Comparison of ENCODE assay signal across 26 mouse cellular contexts in genomic region chr14:119409334-119410050, GRCm38 (mm10).
DNase-seq lines count a peak whose midpoint lies in the region; ATAC-seq lines count a peak whose summit lies in the region.
"Had no signal": no experiment of that assay in that cellular context is flagged by ENCODE, and none has a peak within 500 bp of the region (broad histone marks: within the 10 kb centered on the region; RNA-seq: fewer than 3 reads in every experiment).

No protein-coding gene starts in this region.

- ATAC-seq in hindbrain, embryonic 11.5 days (ENCODE audit: low FRiP score): no peak
- no peak for ATAC-seq in hindbrain, embryonic 14.5 days (ENCODE audit: low FRiP score)
- peak; percentile 63; the same call in 1 of the 2 replicates for ATAC-seq in limb, embryonic 12.5 days (ENCODE audit: insufficient number of reproducible peaks, insufficient read depth, low FRiP score, low TSS enrichment, low read depth)
- ATAC-seq in embryonic facial prominence, embryonic 14.5 days (ENCODE audit: low read depth): peak; percentile 84
- ATAC-seq: CD4-positive, CD25-positive, alpha-beta regulatory T cell, adult 4 months; hindbrain, postnatal 0 days; intestine, embryonic 16.5 days; liver, embryonic 12.5 days had no signal

- no peaks in the 10 kb centered on the region for H3K4me1 ChIP-seq in hindbrain, embryonic 11.5 days (replicated peaks; ENCODE audit: control insufficient read depth, insufficient read depth, low read length)
- H3K4me1 ChIP-seq in hindbrain, embryonic 14.5 days (replicated peaks; ENCODE audit: control insufficient read depth, insufficient read depth, low read length): no peaks in the 10 kb centered on the region
- H3K4me1 ChIP-seq in limb, embryonic 12.5 days (replicated peaks): peaks cover 6% of the 10 kb centered on the region; the same call in 1 of the 2 replicates
- H3K4me1 ChIP-seq in limb, embryonic 10.5 days: no peaks in the 10 kb centered on the region
- no peaks in the 10 kb centered on the region for H3K4me1 ChIP-seq in embryonic facial prominence, embryonic 14.5 days (ENCODE audit: control insufficient read depth, insufficient read depth, low read length)
- H3K4me1 ChIP-seq: forebrain, embryonic 12.5 days; heart, embryonic 10.5 days; liver, embryonic 12.5 days had no signal

- no peak overlapping the region for H3K27ac ChIP-seq in hindbrain, embryonic 11.5 days (ENCODE audit: low read depth, low read length)
- H3K27ac ChIP-seq in hindbrain, embryonic 14.5 days: no peak overlapping the region
- H3K27ac ChIP-seq in limb, embryonic 12.5 days: no peak overlapping the region
- H3K27ac ChIP-seq in limb, embryonic 10.5 days: no peak overlapping the region
- no peak overlapping the region for H3K27ac ChIP-seq in embryonic facial prominence, embryonic 14.5 days (replicated peaks; ENCODE audit: low read depth, low read length)
- H3K27ac ChIP-seq: forebrain, embryonic 12.5 days; heart, embryonic 10.5 days; hindbrain, postnatal 0 days; left cerebral cortex, adult 2 months; liver, embryonic 12.5 days; stomach, postnatal 0 days had no signal

- no peak overlapping the region for H3K4me3 ChIP-seq in hindbrain, embryonic 11.5 days (ENCODE audit: low read depth, low read length)
- no peak overlapping the region for H3K4me3 ChIP-seq in hindbrain, embryonic 14.5 days (replicated peaks; ENCODE audit: low read length)
- no peak overlapping the region for H3K4me3 ChIP-seq in limb, embryonic 12.5 days (replicated peaks)
- no peak overlapping the region for H3K4me3 ChIP-seq in limb, embryonic 10.5 days
- H3K4me3 ChIP-seq in embryonic facial prominence, embryonic 14.5 days (ENCODE audit: low read depth, low read length): no peak overlapping the region
- H3K4me3 ChIP-seq: forebrain, embryonic 12.5 days; heart, embryonic 10.5 days; left cerebral cortex, adult 2 months; liver, embryonic 12.5 days had no signal

- no peak overlapping the region for H3K4me2 ChIP-seq in hindbrain, embryonic 11.5 days (replicated peaks; ENCODE audit: low read depth, low read length)
- H3K4me2 ChIP-seq in hindbrain, embryonic 14.5 days (replicated peaks): no peak overlapping the region
- no peak overlapping the region for H3K4me2 ChIP-seq in limb, embryonic 12.5 days
- no peak overlapping the region for H3K4me2 ChIP-seq in embryonic facial prominence, embryonic 14.5 days (ENCODE audit: low read depth, low read length)
- H3K4me2 ChIP-seq: forebrain, embryonic 12.5 days; liver, embryonic 12.5 days; midbrain, embryonic 11.5 days had no signal

- no peak overlapping the region for H3K9ac ChIP-seq in hindbrain, embryonic 11.5 days (ENCODE audit: low read depth, low read length)
- no peak overlapping the region for H3K9ac ChIP-seq in hindbrain, embryonic 14.5 days
- H3K9ac ChIP-seq in limb, embryonic 12.5 days (replicated peaks): no peak overlapping the region
- H3K9ac ChIP-seq in embryonic facial prominence, embryonic 14.5 days (ENCODE audit: low read depth, low read length): no peak overlapping the region
- H3K9ac ChIP-seq: forebrain, embryonic 12.5 days; liver, embryonic 12.5 days had no signal

- H3K27me3 ChIP-seq in hindbrain, embryonic 11.5 days (ENCODE audit: control insufficient read depth, insufficient read depth, low read length): no peaks in the 10 kb centered on the region
- no peaks in the 10 kb centered on the region for H3K27me3 ChIP-seq in hindbrain, embryonic 14.5 days (ENCODE audit: control insufficient read depth, insufficient read depth, low read length)
- H3K27me3 ChIP-seq in limb, embryonic 12.5 days: no peaks in the 10 kb centered on the region
- H3K27me3 ChIP-seq in limb, embryonic 10.5 days (ENCODE audit: low read depth, poor library complexity, severe bottlenecking): no peaks in the 10 kb centered on the region
- no peaks in the 10 kb centered on the region for H3K27me3 ChIP-seq in embryonic facial prominence, embryonic 14.5 days (replicated peaks; ENCODE audit: control insufficient read depth, insufficient read depth, low read length)
- H3K27me3 ChIP-seq: forebrain, embryonic 12.5 days; liver, embryonic 12.5 days had no signal

- 68% methylated on average over 11 of the region's 11 CpGs for WGBS in hindbrain, embryonic 11.5 days
- 71% methylated on average over 11 of the region's 11 CpGs for WGBS in hindbrain, embryonic 14.5 days
- WGBS in limb, embryonic 12.5 days: 61% methylated on average over 11 of the region's 11 CpGs
- 77% methylated on average over 11 of the region's 11 CpGs for WGBS in limb, embryonic 10.5 days
- WGBS in embryonic facial prominence, embryonic 14.5 days: 44% methylated on average over 11 of the region's 11 CpGs

- no peaks in the 10 kb centered on the region for H3K9me3 ChIP-seq in hindbrain, embryonic 11.5 days (ENCODE audit: control insufficient read depth, low read length)
- no peaks in the 10 kb centered on the region for H3K9me3 ChIP-seq in hindbrain, embryonic 14.5 days (ENCODE audit: control insufficient read depth, low read length)
- H3K9me3 ChIP-seq in limb, embryonic 12.5 days: no peaks in the 10 kb centered on the region
- no peaks in the 10 kb centered on the region for H3K9me3 ChIP-seq in limb, embryonic 10.5 days (replicated peaks)
- no peaks in the 10 kb centered on the region for H3K9me3 ChIP-seq in embryonic facial prominence, embryonic 14.5 days (ENCODE audit: control insufficient read depth, low read length)
- H3K9me3 ChIP-seq: forebrain, embryonic 12.5 days; heart, embryonic 10.5 days; liver, embryonic 12.5 days had no signal

- H3K36me3 ChIP-seq in hindbrain, embryonic 11.5 days (ENCODE audit: control insufficient read depth, insufficient read depth, low read length): no peaks in the 10 kb centered on the region
- no peaks in the 10 kb centered on the region for H3K36me3 ChIP-seq in hindbrain, embryonic 14.5 days (replicated peaks; ENCODE audit: control insufficient read depth, insufficient read depth)
- H3K36me3 ChIP-seq in limb, embryonic 12.5 days: no peaks in the 10 kb centered on the region
- no peaks in the 10 kb centered on the region for H3K36me3 ChIP-seq in limb, embryonic 10.5 days
- no peaks in the 10 kb centered on the region for H3K36me3 ChIP-seq in embryonic facial prominence, embryonic 14.5 days (ENCODE audit: control insufficient read depth, insufficient read depth, low read length)
- H3K36me3 ChIP-seq: forebrain, embryonic 12.5 days; heart, embryonic 10.5 days; liver, embryonic 12.5 days had no signal

- peak; percentile 2 for DNase-seq in hindbrain, embryonic 11.5 days (ENCODE audit: low spot score)
- DNase-seq in hindbrain, embryonic 14.5 days (ENCODE audit: low spot score): no peak
- no peak for DNase-seq in limb, embryonic 10.5 days (ENCODE audit: low spot score)
- peak; percentile 52 for DNase-seq in embryonic facial prominence, embryonic 14.5 days (ENCODE audit: low spot score)
- DNase-seq in retina, embryonic 14.5 days (ENCODE audit: low spot score): peak; percentile 52
- no peak for DNase-seq in natural killer cell, adult 2 months (ENCODE audit: low spot score in 2 of 2)
- DNase-seq in right cerebral cortex, postnatal 14 days: no peak
- DNase-seq: adrenal gland, postnatal 25 days; cerebellum, adult 11 months; cerebellum, adult 9-11 months; left cerebral cortex, postnatal 4 days; lung, adult 18-20 months; lung, postnatal 10 days; right cerebral cortex, postnatal 4 days; thymus, adult 2 months; thymus, postnatal 4 days had no signal

Comparison
In these comparisons a context has a peak if more than half of its experiments do, and no peak if none do; other contexts are left out.
1. DNase-seq: peak in hindbrain, embryonic 11.5 days (single experiment), embryonic facial prominence, embryonic 14.5 days (single experiment) and retina, embryonic 14.5 days (single experiment); none in hindbrain, embryonic 14.5 days (single experiment), limb, embryonic 10.5 days (single experiment), natural killer cell, adult 2 months (0 of 2) and right cerebral cortex, postnatal 14 days (single experiment).
2. ATAC-seq: peak in limb, embryonic 12.5 days (single experiment) and embryonic facial prominence, embryonic 14.5 days (single experiment); none in hindbrain, embryonic 11.5 days (single experiment) and hindbrain, embryonic 14.5 days (single experiment).